Mouse (Mus musculus) left cerebral cortex, adult 8-10 months (tissue): ENCODE results near the gene Olfr1134. TPM values are rescaled to one million over a fixed set of nuclear protein-coding genes. Genes with fewer than 3 reads are reported as not detected.
"Not testable (repeated sequence)": the region's sequence is repeated elsewhere in the genome, so short reads cannot be mapped to it uniquely, and the experiment has no call there.

ENCODE experiments used
- DNase-seq, 2 experiments: peaks; one replicate each; pipeline ENCODE4 v3.0.0; 2022; ENCODE audit warnings: low spot score in 2 of 2
- total RNA-seq, 4 experiments: library from RNA; stranded (reverse); gene quantifications; 2 replicates each; pipeline ENCODE4 v1.2.4; 2022

Gene Olfr1134
- not detected for total RNA-seq

DNA sequence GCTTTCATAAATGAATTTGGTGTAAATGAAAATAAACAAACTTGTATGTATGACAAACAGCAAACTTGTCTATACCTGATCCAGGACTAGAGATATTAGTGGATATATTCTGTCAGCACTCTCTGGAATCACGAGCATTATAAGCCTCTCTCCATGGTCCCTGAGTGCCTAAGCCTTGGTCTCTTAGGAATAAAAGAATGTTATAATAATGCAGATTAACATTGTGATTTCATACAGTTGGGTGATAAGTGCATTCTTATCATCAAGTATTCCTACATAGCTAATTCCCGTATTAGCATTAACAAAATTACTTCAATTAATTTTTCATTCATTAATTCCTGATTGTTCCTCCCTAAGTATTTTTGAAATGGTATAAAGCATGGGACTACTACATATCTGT, at the start of gene Olfr1134:
Olfr1134 (minus strand) TSS at position 101 of the 400 bp plus-strand sequence.
- no peak for DNase-seq

- DNase-seq = no peak
Measured at GRCm38 (mm10) chr2:87693847-87694246, 35.6 kb upstream of the Olfr1134 start, which contains the start of gene Olfr1136. Gene Olfr1136, minus strand, starts transcription at chr2:87693947.

DNA sequence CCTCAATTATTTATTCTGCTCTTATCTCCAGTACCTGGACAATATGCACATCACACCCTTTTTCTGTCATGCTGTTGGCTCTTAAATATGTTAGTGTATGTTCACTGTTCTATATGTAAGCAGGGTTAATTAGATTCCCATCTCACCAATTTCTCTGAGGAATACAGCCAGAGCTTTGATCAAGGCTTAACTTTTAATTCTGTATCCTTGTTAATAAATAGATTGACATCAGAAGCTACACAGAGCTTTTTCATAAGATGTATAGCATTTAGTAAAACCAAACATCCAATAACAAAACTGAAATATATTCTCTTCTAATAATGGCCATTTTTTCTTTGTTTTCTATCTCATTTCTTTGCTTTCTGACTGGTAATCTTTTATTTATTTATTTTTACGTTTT, 15.3 kb upstream of the Olfr1134 start, which contains the start of gene Olfr1135:
Olfr1135 (minus strand) TSS at position 101 of the 400 bp plus-strand sequence.
- DNase-seq = no peak

GRCm38 (mm10) chr2:87647274-87647673, 11.0 kb downstream of the Olfr1134 start, which contains the start of gene Olfr1133:
Gene Olfr1133, minus strand, starts transcription at chr2:87647374.
- no peak for DNase-seq

DNA sequence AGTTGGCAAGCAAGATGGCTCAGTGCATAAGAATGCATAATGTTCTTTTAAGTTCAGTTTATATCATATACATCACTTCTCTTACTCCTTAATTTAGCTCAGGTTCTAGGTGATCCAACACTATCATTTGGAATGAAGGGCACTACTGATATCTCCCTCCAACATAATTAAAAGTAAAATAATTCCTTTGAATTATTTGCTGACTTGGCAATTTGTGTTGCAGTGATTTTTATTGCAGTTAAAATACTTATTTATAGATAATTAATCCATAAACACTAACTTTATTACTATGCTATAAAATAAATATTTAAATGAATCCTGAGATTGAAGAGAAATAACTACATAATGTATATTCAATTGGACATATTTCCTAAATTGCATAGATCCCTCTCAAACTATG, 15.8 kb downstream of the Olfr1134 start:
- no peak for DNase-seq

DNA sequence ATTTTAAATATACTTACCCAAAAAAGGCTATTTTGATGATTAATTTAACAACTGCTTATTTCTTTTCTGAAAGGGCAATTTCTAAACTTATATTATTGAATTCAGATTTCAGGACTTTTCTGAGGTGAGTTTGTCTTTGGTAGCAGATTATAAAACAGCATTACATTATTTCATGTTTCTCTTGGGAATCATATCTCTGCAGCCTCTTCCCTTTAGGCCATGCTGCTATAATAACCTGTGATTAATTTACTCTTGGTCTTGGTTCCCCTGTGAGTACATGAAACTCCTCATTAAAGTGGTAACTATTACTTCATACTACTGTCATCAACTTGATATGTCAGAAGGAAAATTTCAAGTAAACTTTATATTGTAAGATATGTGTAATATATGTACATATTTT, 20.8 kb downstream of the Olfr1134 start, which contains the start of gene Olfr1132:
Olfr1132 (minus strand) TSS at position 101 of the 400 bp plus-strand sequence.
- DNase-seq = no peak

DNA sequence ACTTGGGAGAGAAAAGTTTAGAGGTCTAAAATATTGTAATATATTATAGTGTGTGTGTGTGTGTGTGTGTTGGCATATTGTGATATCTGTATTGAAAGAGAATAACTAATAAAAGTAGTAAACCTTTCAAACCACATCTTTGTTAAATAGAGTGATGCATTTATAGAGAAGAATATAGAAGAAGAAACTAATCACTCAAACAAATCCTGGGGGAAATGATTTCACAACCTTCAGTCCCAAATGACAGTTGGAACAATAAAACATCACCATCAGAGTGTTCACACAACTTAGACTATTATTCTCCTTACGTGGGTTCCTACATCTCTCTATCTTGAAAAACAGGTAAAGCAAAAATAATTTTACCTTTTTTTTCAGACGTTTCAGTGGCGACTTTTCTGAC, 31.5 kb downstream of the Olfr1134 start, which contains the start of gene Olfr1131:
Olfr1131 (plus strand) TSS at position 301 of the 400 bp plus-strand sequence.
- DNase-seq = no peak

- not testable (repeated sequence) for DNase-seq
Measured at GRCm38 (mm10) chr2:87605912-87606311, 52.3 kb downstream of the Olfr1134 start, which contains the start of gene Olfr1130. Gene Olfr1130, plus strand, starts transcription at chr2:87606212.

Other genes starting within 250 kb of the Olfr1134 start
- gene Olfr1123, start 241.8 kb downstream of the Olfr1134 start, total RNA-seq = not detected
- gene Olfr1124, start 228.2 kb downstream of the Olfr1134 start, total RNA-seq = not detected
- gene Olfr1126, start 204.5 kb downstream of the Olfr1134 start, total RNA-seq = not detected
- gene Pramel7, start 161.4 kb downstream of the Olfr1134 start, total RNA-seq = not detected
- not detected for gene Pramel6, start 151.9 kb downstream of the Olfr1134 start, total RNA-seq
- not detected for gene Olfr153, start 126.7 kb downstream of the Olfr1134 start, total RNA-seq
- not detected for gene Olfr1128, start 112.9 kb downstream of the Olfr1134 start, total RNA-seq
- gene Olfr1129, start 84.6 kb downstream of the Olfr1134 start, total RNA-seq = not detected
- not detected for gene Olfr1130, start 52.2 kb downstream of the Olfr1134 start, total RNA-seq
- gene Olfr1131, start 31.4 kb downstream of the Olfr1134 start, total RNA-seq = not detected
- gene Olfr1132, start 20.9 kb downstream of the Olfr1134 start, total RNA-seq = not detected
- not detected for gene Olfr1133, start 11.1 kb downstream of the Olfr1134 start, total RNA-seq
- not detected for gene Olfr1135, start 15.2 kb upstream of the Olfr1134 start, total RNA-seq
- not detected for gene Olfr1136, start 35.5 kb upstream of the Olfr1134 start, total RNA-seq
- gene Olfr1137, start 54.7 kb upstream of the Olfr1134 start, total RNA-seq = not detected
- not detected for gene Olfr1138, start 81.5 kb upstream of the Olfr1134 start, total RNA-seq
- not detected for gene Olfr1140, start 85.3 kb upstream of the Olfr1134 start, total RNA-seq
- gene Olfr1141, start 95.5 kb upstream of the Olfr1134 start, total RNA-seq = not detected
- gene Olfr152, start 121.0 kb upstream of the Olfr1134 start, total RNA-seq = not detected
- gene Olfr1143, start 142.1 kb upstream of the Olfr1134 start, total RNA-seq = not detected
- gene Olfr1145, start 151.4 kb upstream of the Olfr1134 start, total RNA-seq = not detected
- not detected for gene Olfr1148, start 172.1 kb upstream of the Olfr1134 start, total RNA-seq
- not detected for gene Olfr1150-ps1, start 185.5 kb upstream of the Olfr1134 start, total RNA-seq
- not detected for gene Olfr1151, start 197.4 kb upstream of the Olfr1134 start, total RNA-seq
- gene Olfr1152, start 208.0 kb upstream of the Olfr1134 start, total RNA-seq = not detected
- gene Olfr1153, start 236.5 kb upstream of the Olfr1134 start, total RNA-seq = not detected
- not detected for gene Olfr1154, start 246.7 kb upstream of the Olfr1134 start, total RNA-seq